Mouse (Mus musculus) embryonic fibroblast, embryonic 13.5 days (primary cell): Measurements from ENCODE around the gene Pid1.

Experiments
- CTCF ChIP-seq: IDR thresholded peaks from 2 replicates; pipeline ENCODE4 v1.5.1; 2011; ENCODE audit warnings: mild to moderate bottlenecking, control low read depth, low read length, moderate library complexity, borderline replicate concordance; ENCODE audit not compliant: insufficient read depth
- POLR2A ChIP-seq: IDR thresholded peaks from 2 replicates; pipeline ENCODE4 v1.6.1; 2011; ENCODE audit warnings: low read depth, mild to moderate bottlenecking, control low read depth, low read length, moderate library complexity

DNA sequence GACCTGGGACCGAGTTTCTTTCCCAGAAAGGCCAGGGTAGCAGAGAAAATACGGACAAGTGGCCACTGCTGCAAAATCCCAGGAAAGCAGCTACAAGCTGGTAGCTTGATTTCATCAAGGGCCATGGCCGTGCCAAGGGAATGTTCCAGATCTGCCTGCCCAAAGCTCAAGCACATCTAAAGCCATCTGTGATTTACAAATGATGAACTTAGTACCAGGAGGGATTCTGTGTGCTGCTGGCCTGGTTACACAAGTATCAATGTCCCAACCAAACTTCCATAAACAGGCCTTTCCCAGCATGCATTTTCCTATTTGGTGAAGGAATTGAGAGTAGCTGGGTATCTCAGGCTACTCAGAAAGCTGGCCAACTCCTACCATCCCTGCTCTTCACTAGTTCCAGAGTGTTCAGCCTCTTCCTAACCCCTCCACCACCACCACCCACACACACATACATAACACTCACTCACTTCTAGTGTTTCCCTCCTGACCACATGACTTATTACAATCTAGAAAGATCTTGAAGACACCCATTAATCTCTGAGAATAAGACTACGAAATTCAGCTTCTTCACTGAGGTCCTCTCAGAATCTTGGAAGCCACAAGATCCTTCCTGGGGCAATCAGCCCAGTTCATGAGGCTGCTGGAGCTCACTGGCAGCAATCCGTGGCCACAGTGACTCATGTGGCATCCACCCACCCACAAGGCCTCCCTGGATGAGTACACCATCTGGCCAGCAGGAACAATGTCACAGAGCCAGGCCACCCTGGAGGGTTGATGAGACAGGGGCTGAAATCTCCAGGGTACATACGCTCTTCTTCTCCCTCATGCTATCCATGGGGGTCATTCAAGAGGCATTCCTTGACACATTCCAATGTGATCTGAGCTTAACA lies 4.1 kb downstream of the Pid1 start:
- TF ChIP-seq CTCF (no peak), POLR2A (no peak)
